Mouse (Mus musculus) olfactory bulb, adult 2 months (tissue): ENCODE results near the gene Brinp3.

ENCODE experiments used
- CTCF ChIP-seq: fragments of 200-500 bp; IDR thresholded peaks from 2 replicates; pipeline ENCODE4 v1.5.1; 2012; ENCODE audit warnings: low read depth, mild to moderate bottlenecking, low read length, moderate library complexity; ENCODE audit not compliant: insufficient read depth
- POLR2A ChIP-seq: fragments of 200-500 bp; IDR thresholded peaks from 2 replicates; pipeline ENCODE4 v1.6.1; 2012; ENCODE audit warnings: mild to moderate bottlenecking, low read depth, low read length, moderate library complexity; ENCODE audit not compliant: insufficient read depth

DNA sequence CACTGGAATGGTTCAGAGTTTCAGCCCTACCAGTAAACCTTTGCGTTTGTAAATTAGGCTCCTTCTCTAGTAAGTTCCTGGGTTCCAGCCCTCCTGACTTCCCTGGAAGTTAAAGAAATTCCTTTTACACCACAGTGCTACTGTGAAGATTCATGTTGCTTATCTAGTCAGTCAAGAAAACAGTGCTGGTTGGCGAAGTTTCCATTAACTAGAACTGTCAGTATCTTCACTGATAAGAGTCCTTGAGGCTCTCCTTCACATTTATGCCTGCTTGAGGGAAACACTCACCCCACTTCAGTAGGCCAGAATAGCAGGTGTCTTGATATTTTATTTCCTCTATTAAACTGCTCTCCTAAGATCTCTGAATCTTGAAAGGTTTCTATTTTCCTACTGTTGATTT, 138.3 kb downstream of the Brinp3 start:
- no peak for TF ChIP-seq CTCF
- no peak for TF ChIP-seq POLR2A
